Mouse (Mus musculus): ENCODE results near the gene Ribc1.
A peak's percentile ranks its signal among the peaks of the same experiment; 100 is the strongest.

Gene Ribc1

DNA sequence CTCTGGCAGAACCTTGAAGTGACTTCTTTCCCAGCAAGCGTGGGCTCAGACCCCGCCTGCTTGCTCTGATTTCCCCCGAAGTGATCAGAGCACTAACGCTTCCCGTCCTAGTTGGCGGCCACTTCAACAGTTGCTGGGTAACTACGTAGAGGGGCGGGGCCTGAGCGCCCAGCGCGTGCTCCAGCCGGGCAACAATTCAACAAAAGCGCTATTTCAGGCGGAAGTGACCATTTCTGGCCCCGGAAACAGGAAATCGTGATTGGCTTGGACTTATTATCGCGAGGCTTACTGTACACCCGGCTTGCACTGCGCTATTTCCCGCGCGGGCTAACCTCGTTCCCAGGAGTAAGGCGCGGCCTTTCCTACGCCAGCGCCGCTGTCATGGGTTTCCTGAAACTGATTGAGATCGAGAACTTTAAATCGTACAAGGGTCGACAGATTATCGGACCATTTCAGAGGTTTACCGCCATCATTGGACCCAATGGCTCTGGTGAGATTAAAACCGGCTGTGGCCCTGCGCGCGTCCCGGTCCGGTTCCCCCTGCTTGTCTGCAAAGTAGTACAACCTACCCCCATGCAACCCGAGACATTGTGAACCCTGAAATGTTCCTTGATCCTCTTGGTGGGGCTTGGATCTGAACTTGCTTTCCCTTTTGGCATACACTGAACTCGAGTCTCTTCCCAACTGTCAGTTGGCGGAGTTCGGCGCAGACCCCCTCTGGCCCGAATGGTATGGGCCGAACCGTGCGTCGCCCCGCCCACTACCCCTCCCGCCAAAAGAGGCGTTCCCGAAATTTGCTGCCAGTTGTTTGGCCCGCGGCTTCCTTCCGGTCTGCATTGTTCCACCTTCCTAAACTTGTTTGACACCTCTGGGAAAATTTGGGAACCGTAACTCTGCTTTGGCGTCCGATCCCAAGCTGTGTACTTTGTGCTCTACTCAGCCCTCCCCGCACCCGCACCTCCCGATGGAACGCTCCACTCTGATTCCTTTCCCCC lies at the start of gene Ribc1, which contains the start of gene Smc1a:
Gene Ribc1 (minus strand): TSS at position 145 of the 995 bp plus-strand sequence.
Gene Smc1a (plus strand): TSS at position 278 of the 995 bp plus-strand sequence.
- DNase-seq = peak; percentile 90 to 92

DNA sequence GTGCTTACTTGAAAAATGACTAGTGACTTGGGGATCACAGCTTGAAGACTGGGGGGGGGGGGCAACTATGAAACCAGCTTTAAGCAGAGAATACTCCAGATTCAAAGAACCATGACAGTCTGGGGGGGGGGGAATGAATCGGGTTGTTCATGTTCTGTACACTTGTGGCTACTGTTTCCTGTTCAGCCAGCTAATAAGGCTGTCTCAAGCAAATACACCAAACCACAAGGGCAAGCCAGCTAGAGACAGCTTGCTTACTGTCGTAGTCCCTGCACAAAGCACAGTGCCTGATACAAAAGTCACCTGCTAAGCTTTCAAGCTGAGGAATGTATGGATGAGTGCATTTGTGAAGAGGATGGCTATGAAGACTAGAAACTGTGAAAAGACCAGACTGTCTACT lies 49.6 kb upstream of the Ribc1 start:
- DNase-seq = peak in 1 of 2 experiments; percentile 2

DNA sequence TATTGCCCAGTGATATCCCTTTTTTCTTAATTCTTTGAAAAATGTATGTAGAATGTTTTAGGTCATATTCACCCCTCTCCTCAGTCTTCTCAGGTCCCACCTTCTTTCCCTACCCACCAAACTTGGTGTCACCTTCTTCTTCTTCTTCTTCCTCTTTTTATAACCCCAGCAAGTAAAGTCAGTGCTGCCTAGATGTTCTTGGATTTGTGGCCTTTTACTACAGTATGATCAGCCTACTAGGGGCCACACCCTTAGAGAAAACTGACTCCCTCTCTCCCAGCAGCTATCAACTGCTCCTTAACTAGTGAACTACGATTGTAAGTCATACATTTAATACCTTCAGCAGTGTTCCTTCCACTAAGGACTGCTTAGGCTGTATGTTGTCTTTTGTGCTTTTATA lies 38.0 kb upstream of the Ribc1 start:
- DNase-seq = no peak

GRCm38 (mm10) chrX:152052546-152052945 lies 36.5 kb upstream of the Ribc1 start:
- DNase-seq = no peak

DNA sequence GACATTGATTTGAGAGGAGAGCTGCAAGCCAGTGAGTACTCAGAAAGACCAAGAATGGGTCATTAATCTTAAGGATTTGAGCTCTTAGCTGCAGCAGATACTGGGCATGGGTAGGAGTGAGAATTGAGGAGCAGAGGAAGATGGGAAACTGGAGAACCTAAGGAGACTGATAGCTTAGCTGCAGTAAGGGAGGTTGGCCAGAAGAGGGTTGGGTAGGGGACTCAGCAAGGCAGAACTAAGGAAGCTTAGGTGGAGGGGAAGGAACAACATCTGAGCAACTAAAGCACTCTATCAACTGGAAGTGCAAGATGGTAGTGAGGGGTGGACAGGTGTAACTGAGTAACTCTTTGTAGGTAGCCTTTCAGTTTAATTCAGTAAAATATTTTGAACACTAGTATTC lies 31.1 kb upstream of the Ribc1 start:
- no peak for DNase-seq

GRCm38 (mm10) chrX:152039865-152040264 lies 23.8 kb upstream of the Ribc1 start:
- no peak for DNase-seq

GRCm38 (mm10) chrX:152019294-152019693 lies 3.2 kb upstream of the Ribc1 start:
- no peak for DNase-seq

DNA sequence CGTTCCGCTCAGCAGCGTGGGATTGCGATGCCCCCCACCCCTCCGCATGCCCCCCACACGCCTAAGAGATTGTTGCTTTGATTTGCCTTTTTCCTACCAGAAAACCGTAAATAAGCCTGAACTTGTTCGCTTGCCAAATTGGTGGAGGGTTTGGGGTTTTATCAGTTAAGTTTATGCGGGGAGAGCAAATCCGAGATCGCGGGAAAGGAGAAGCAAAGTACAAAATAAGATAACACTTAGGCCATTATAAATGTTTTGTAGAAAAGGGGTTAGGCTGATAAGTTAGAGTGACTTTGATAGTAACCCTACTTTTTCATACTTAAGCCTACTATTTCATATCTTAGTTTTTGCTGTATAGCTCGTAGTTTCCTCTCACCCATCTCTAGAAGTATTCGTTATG lies 1.1 kb upstream of the Ribc1 start:
- DNase-seq = no peak

GRCm38 (mm10) chrX:152015752-152016150 lies 344 bp downstream of the Ribc1 start:
- no peak for DNase-seq

DNA sequence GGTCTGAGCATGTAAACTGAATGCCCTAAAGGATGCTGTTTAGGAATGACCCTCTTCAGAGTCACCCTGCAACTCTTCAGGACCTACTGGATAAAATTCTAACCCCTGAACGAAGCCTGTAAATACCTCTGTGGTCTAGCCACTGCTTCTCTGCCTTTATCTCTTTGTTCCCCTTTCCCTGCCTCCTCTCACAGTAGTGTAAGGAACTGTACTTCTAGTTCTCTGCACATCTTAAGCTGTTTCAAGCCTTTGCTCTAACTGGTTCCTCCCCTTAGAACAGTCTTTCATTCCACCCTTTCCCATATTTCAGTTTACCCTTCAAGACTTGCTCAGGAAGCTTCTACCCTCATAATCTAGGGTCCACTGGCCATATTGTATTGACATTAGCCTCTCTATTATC lies 8.2 kb downstream of the Ribc1 start:
- no peak for DNase-seq

GRCm38 (mm10) chrX:152002865-152003264 lies 13.2 kb downstream of the Ribc1 start:
- DNase-seq = no peak

- peak; percentile 69 to 71 for DNase-seq
Observed at GRCm38 (mm10) chrX:152001737-152002710, 14.1 kb downstream of the Ribc1 start, which contains the start of gene Hsd17b10. TSS of gene Hsd17b10 (plus strand) at chrX:152001845.

GRCm38 (mm10) chrX:152001182-152001684 lies 14.9 kb downstream of the Ribc1 start:
- no peak for DNase-seq

GRCm38 (mm10) chrX:151999006-151999710 lies 16.9 kb downstream of the Ribc1 start:
- no peak for DNase-seq

Measured in B cell, adult 2 months (primary cell).